ENCODE assay signal across 1 mouse cellular context in genomic region chrX:139662111-139662510, GRCm38 (mm10).
A peak's percentile ranks its signal among the peaks of the same experiment; 100 is the strongest.
TF ChIP-seq lines count a peak whose summit lies in the region.

No protein-coding gene starts in this region.

TF ChIP-seq in MEL, 35 proteins besides CTCF, POLR2A, EP300 and RAD21:
- TF ChIP-seq NELFE (IDR thresholded peaks at IDR 0.05; ENCODE audit: low read depth, low read length) (no peak), GABPA (IDR thresholded peaks at IDR 0.05; ENCODE audit: low read depth, low read length) (no peak), ZMIZ1 (IDR thresholded peaks at IDR 0.05; ENCODE audit: low read depth, low read length) (no peak), MAZ (IDR thresholded peaks at IDR 0.05; ENCODE audit: low read depth, low read length) (no peak), SMC3 (IDR thresholded peaks at IDR 0.05; ENCODE audit: low read depth, low read length) (peak; percentile 70), ZC3H11A (IDR thresholded peaks at IDR 0.05; ENCODE audit: low read depth, low read length) (peak; percentile 50)
